Comparison of ENCODE assay signal across 8 mouse cellular contexts in the genomic region with DNA sequence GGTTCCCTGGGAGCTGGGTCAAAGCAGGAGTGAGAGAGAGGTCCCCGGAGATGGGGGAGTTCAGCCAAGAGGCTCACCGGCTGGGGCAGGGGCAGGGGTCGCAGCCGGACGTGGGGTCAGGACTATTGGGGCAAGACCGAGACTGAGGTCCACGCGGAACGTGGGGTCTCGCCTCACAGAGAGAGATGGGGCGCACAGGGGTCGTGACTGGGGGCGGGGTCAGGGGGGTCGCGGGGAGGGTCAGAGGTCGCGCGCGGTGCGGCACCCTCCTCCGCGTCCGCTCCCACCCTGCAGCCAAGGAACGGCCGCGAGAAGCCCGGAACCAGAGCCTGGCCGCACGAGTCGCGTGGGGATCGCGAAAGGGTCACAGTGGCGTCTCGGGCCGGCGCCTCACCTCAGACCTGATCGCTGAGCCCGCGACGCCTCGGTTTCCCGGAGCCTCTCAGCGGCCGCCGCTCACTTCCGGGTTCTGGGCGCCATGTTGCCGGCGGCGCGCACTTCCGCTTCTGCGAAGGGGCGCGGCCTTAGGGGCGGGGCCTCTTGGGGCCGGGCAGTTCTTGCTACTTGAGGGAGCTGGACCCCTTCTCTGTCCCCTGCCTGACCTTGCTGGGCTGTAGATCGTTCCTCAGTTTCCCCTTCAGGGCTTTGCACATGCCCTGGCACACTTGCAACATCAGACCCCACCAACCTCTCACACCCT. TPM values are rescaled to one million over a fixed set of nuclear protein-coding genes. Genes with fewer than 3 reads are reported as not detected.
DNase-seq lines count a peak whose midpoint lies in the region; ATAC-seq and TF ChIP-seq lines count a peak whose summit lies in the region.

No protein-coding gene starts in this region.

- DNase-seq in B cell, adult 2 months, result peak; percentile 95 to 96
- peak; percentile 92 for DNase-seq in embryonic facial prominence, embryonic 14.5 days (ENCODE audit: low spot score)
- DNase-seq in heart, adult 9 months (ENCODE audit: low spot score in 2 of 2), result peak; percentile 81 to 87
- peak; percentile 83 for DNase-seq in liver, embryonic 11.5 days (ENCODE audit: low spot score)
- DNase-seq in spleen, postnatal 4 days (ENCODE audit: low spot score in 2 of 2), result peak; percentile 92 to 96

- peak; percentile 94; the same call in 1 of the 2 replicates for TF ChIP-seq POLR2A in bone marrow, adult 2 months (IDR thresholded peaks at IDR 0.05; ENCODE audit: borderline replicate concordance, control insufficient read depth, low read depth, low read length)
- TF ChIP-seq POLR2A in myocyte (IDR thresholded peaks at IDR 0.05; ENCODE audit: insufficient read length, low read depth), result peak; percentile 78

- H3ac ChIP-seq in myocyte (ENCODE audit: control insufficient read depth, insufficient read length), result peak overlapping the region; percentile 82

- H3K4me1 ChIP-seq in bone marrow, adult 2 months (ENCODE audit: control insufficient read depth, insufficient read depth, low read length), result peaks cover 13% of the 10 kb centered on the region
- H3K4me1 ChIP-seq in embryonic facial prominence, embryonic 14.5 days (ENCODE audit: control insufficient read depth, insufficient read depth, low read length), result peaks cover 13% of the 10 kb centered on the region
- H3K4me1 ChIP-seq in kidney, embryonic 14.5 days (ENCODE audit: control insufficient read depth, insufficient read depth, low read length), result peaks cover 25% of the 10 kb centered on the region
- peaks cover 61% of the 10 kb centered on the region for H3K4me1 ChIP-seq in liver, embryonic 11.5 days (replicated peaks; ENCODE audit: control insufficient read depth, insufficient read depth, low read length)

- peak; percentile 87 for ATAC-seq in embryonic facial prominence, embryonic 14.5 days (ENCODE audit: low read depth)
- peak; percentile 86 for ATAC-seq in kidney, embryonic 14.5 days (ENCODE audit: low FRiP score, low TSS enrichment)
- ATAC-seq in liver, embryonic 11.5 days (replicated peaks; ENCODE audit: low FRiP score), result peak; percentile 84

- peak overlapping the region; percentile 90 for H3K9ac ChIP-seq in embryonic facial prominence, embryonic 14.5 days (ENCODE audit: low read depth, low read length)
- peak overlapping the region; percentile 91 for H3K9ac ChIP-seq in kidney, embryonic 14.5 days (ENCODE audit: low read depth, low read length)
- peak overlapping the region; percentile 97 for H3K9ac ChIP-seq in liver, embryonic 11.5 days (ENCODE audit: low read depth, low read length)

- WGBS in bone marrow, adult 2 months, result 1% methylated on average over 59 of the region's 59 CpGs
- under 1% methylated on average over 42 of the region's 59 CpGs for WGBS in embryonic facial prominence, embryonic 14.5 days
- under 1% methylated on average over 58 of the region's 59 CpGs for WGBS in kidney, embryonic 14.5 days
- under 1% methylated on average over 56 of the region's 59 CpGs for WGBS in liver, embryonic 11.5 days

- no peaks in the 10 kb centered on the region for H3K27me3 ChIP-seq in embryonic facial prominence, embryonic 14.5 days (replicated peaks; ENCODE audit: control insufficient read depth, insufficient read depth, low read length)
- H3K27me3 ChIP-seq in kidney, embryonic 14.5 days (ENCODE audit: control insufficient read depth, insufficient read depth, low read length), result no peaks in the 10 kb centered on the region
- H3K27me3 ChIP-seq in liver, embryonic 11.5 days (replicated peaks; ENCODE audit: control insufficient read depth, insufficient read depth, low read length), result no peaks in the 10 kb centered on the region
- no peaks in the 10 kb centered on the region for H3K27me3 ChIP-seq in myocyte (ENCODE audit: control insufficient read depth, insufficient read depth, insufficient read length)

- H3K79me2 ChIP-seq in myocyte (ENCODE audit: control insufficient read depth, insufficient read depth), result peaks cover 55% of the 10 kb centered on the region

- peak overlapping the region; percentile 96 for H3K27ac ChIP-seq in bone marrow, adult 2 months (ENCODE audit: control insufficient read depth, insufficient read depth, low read depth, low read length, poor library complexity)
- peak overlapping the region; percentile 30; the same call in 1 of the 2 replicates for H3K27ac ChIP-seq in embryonic facial prominence, embryonic 14.5 days (replicated peaks; ENCODE audit: low read depth, low read length)
- H3K27ac ChIP-seq in kidney, embryonic 14.5 days (ENCODE audit: low read depth, low read length), result peak overlapping the region; percentile 73
- peak overlapping the region; percentile 70 for H3K27ac ChIP-seq in liver, embryonic 11.5 days (ENCODE audit: low read depth, low read length)

- no peaks in the 10 kb centered on the region for H3K9me3 ChIP-seq in embryonic facial prominence, embryonic 14.5 days (ENCODE audit: control insufficient read depth, low read length)
- H3K9me3 ChIP-seq in kidney, embryonic 14.5 days (ENCODE audit: control insufficient read depth, low read length), result no peaks in the 10 kb centered on the region
- H3K9me3 ChIP-seq in liver, embryonic 11.5 days (ENCODE audit: control insufficient read depth, low read length), result no peaks in the 10 kb centered on the region

- no peaks in the 10 kb centered on the region for H3K36me3 ChIP-seq in embryonic facial prominence, embryonic 14.5 days (ENCODE audit: control insufficient read depth, insufficient read depth, low read length)
- no peaks in the 10 kb centered on the region for H3K36me3 ChIP-seq in kidney, embryonic 14.5 days (ENCODE audit: control insufficient read depth, insufficient read depth, low read length)
- H3K36me3 ChIP-seq in liver, embryonic 11.5 days (ENCODE audit: control insufficient read depth, insufficient read depth, low read length), result no peaks in the 10 kb centered on the region
- H3K36me3 ChIP-seq in myocyte (ENCODE audit: control insufficient read depth, insufficient read depth), result no peaks in the 10 kb centered on the region

- H3K4me3 ChIP-seq in bone marrow, adult 2 months (replicated peaks; ENCODE audit: control insufficient read depth, low read depth, low read length), result peak overlapping the region; percentile 97
- H3K4me3 ChIP-seq in embryonic facial prominence, embryonic 14.5 days (ENCODE audit: low read depth, low read length), result peak overlapping the region; percentile 92
- H3K4me3 ChIP-seq in kidney, embryonic 14.5 days (ENCODE audit: low read length), result peak overlapping the region; percentile 95
- peak overlapping the region; percentile 96 for H3K4me3 ChIP-seq in liver, embryonic 11.5 days (ENCODE audit: low read depth, low read length)
- H3K4me3 ChIP-seq in myocyte, result peak overlapping the region; percentile 67

- H3K4me2 ChIP-seq in embryonic facial prominence, embryonic 14.5 days (ENCODE audit: low read depth, low read length), result peak overlapping the region; percentile 96
- peak overlapping the region; percentile 92 for H3K4me2 ChIP-seq in kidney, embryonic 14.5 days (replicated peaks; ENCODE audit: low read depth, low read length)
- H3K4me2 ChIP-seq in liver, embryonic 11.5 days, result peak overlapping the region; percentile 77
- H3K4me2 ChIP-seq in myocyte (ENCODE audit: low read depth), result peak overlapping the region; percentile 97

- no peak; the same call in 1 of the 2 replicates for TF ChIP-seq CTCF in bone marrow, adult 2 months (IDR thresholded peaks at IDR 0.05; ENCODE audit: control insufficient read depth, insufficient read depth, low read length)

TF ChIP-seq in myocyte, 11 proteins besides CTCF, POLR2A, EP300 and RAD21 (continues in another document):
- TF ChIP-seq REST (IDR thresholded peaks at IDR 0.05; ENCODE audit: insufficient read depth, insufficient read length) (no peak), USF1 (IDR thresholded peaks at IDR 0.05; ENCODE audit: low read depth) (no peak)

RNA-seq across cellular contexts. Expression of gene Sbno2, which starts 3.0 kb away (rescaled TPM):
- 37.6 and 83.8 TPM in 2 replicates for polyA plus RNA-seq in bone marrow, adult 2 months (2011; ENCODE audit: insufficient read depth, insufficient read length, low replicate concordance, missing spikeins)
- 12.8 and 14.1 TPM in 2 replicates for polyA plus RNA-seq in embryonic facial prominence, embryonic 14.5 days (2014; fragmentation: Nextera tagmentation; extraction: Ambion mirVana)
- polyA plus RNA-seq in kidney, embryonic 14.5 days (2014; fragmentation: Nextera tagmentation; extraction: Ambion mirVana), result 10.6 and 14.8 TPM in 2 replicates
- 17.7 and 19.2 TPM in 2 replicates for polyA plus RNA-seq in liver, embryonic 11.5 days (2014; fragmentation: Nextera tagmentation; extraction: Ambion mirVana)
- polyA plus RNA-seq in myocyte (2012; fragmentation: generic; extraction: Trizol), result 44.6 TPM

RNA-seq across cellular contexts. Expression of gene Stk11, which starts 13.2 kb away (rescaled TPM):
- polyA plus RNA-seq in bone marrow, adult 2 months (2011; ENCODE audit: insufficient read depth, insufficient read length, low replicate concordance, missing spikeins), result 197 and 344 TPM in 2 replicates
- 32.6 and 32.7 TPM in 2 replicates for polyA plus RNA-seq in embryonic facial prominence, embryonic 14.5 days (2014; fragmentation: Nextera tagmentation; extraction: Ambion mirVana)
- 26.6 and 42.0 TPM in 2 replicates for polyA plus RNA-seq in kidney, embryonic 14.5 days (2014; fragmentation: Nextera tagmentation; extraction: Ambion mirVana)
- polyA plus RNA-seq in liver, embryonic 11.5 days (2014; fragmentation: Nextera tagmentation; extraction: Ambion mirVana), result 25.1 and 33.5 TPM in 2 replicates
- 150 TPM for polyA plus RNA-seq in myocyte (2012; fragmentation: generic; extraction: Trizol)

RNA-seq across cellular contexts. Expression of gene Atp5d, which starts 36.1 kb away (rescaled TPM):
- polyA plus RNA-seq in bone marrow, adult 2 months (2011; ENCODE audit: insufficient read depth, insufficient read length, low replicate concordance, missing spikeins), result 131 and 178 TPM in 2 replicates
- polyA plus RNA-seq in embryonic facial prominence, embryonic 14.5 days (2014; fragmentation: Nextera tagmentation; extraction: Ambion mirVana), result 474 and 475 TPM in 2 replicates
- polyA plus RNA-seq in kidney, embryonic 14.5 days (2014; fragmentation: Nextera tagmentation; extraction: Ambion mirVana), result 519 and 582 TPM in 2 replicates
- polyA plus RNA-seq in liver, embryonic 11.5 days (2014; fragmentation: Nextera tagmentation; extraction: Ambion mirVana), result 482 and 514 TPM in 2 replicates
- 1,163 TPM for polyA plus RNA-seq in myocyte (2012; fragmentation: generic; extraction: Trizol)

RNA-seq across cellular contexts. Expression of gene Cbarp, which starts 38.3 kb away (rescaled TPM):
- polyA plus RNA-seq in bone marrow, adult 2 months (2011; ENCODE audit: insufficient read depth, insufficient read length, low replicate concordance, missing spikeins), result 3.4 and 3.7 TPM in 2 replicates
- polyA plus RNA-seq in embryonic facial prominence, embryonic 14.5 days (2014; fragmentation: Nextera tagmentation; extraction: Ambion mirVana), result 7.3 and 9.0 TPM in 2 replicates
- polyA plus RNA-seq in kidney, embryonic 14.5 days (2014; fragmentation: Nextera tagmentation; extraction: Ambion mirVana), result 8.1 and 8.4 TPM in 2 replicates
- polyA plus RNA-seq in liver, embryonic 11.5 days (2014; fragmentation: Nextera tagmentation; extraction: Ambion mirVana), result 2.8 and 3.1 TPM in 2 replicates
- 10.0 TPM for polyA plus RNA-seq in myocyte (2012; fragmentation: generic; extraction: Trizol)

RNA-seq across cellular contexts. Expression of gene Midn, which starts 45.7 kb away (rescaled TPM):
- polyA plus RNA-seq in bone marrow, adult 2 months (2011; ENCODE audit: insufficient read depth, insufficient read length, low replicate concordance, missing spikeins), result 36.0 and 53.2 TPM in 2 replicates
- 34.2 and 37.0 TPM in 2 replicates for polyA plus RNA-seq in embryonic facial prominence, embryonic 14.5 days (2014; fragmentation: Nextera tagmentation; extraction: Ambion mirVana)
- 42.3 and 46.2 TPM in 2 replicates for polyA plus RNA-seq in kidney, embryonic 14.5 days (2014; fragmentation: Nextera tagmentation; extraction: Ambion mirVana)
- polyA plus RNA-seq in liver, embryonic 11.5 days (2014; fragmentation: Nextera tagmentation; extraction: Ambion mirVana), result 19.2 and 20.1 TPM in 2 replicates
- 131 TPM for polyA plus RNA-seq in myocyte (2012; fragmentation: generic; extraction: Trizol)

Comparison
In these comparisons a context has a peak if more than half of its experiments do, and no peak if none do; other contexts are left out.
1. Peak in every context shown above with its lines: DNase-seq, ATAC-seq, H3K4me3 ChIP-seq and H3K27ac ChIP-seq.
2. H3K27ac ChIP-seq: peak in every context shown above with its lines; median percentile 96 in bone marrow, adult 2 months; 73 in kidney, embryonic 14.5 days; 70 in liver, embryonic 11.5 days; 30 in embryonic facial prominence, embryonic 14.5 days.